ENCODE assay signal across 23 mouse cellular contexts in the genomic region with DNA sequence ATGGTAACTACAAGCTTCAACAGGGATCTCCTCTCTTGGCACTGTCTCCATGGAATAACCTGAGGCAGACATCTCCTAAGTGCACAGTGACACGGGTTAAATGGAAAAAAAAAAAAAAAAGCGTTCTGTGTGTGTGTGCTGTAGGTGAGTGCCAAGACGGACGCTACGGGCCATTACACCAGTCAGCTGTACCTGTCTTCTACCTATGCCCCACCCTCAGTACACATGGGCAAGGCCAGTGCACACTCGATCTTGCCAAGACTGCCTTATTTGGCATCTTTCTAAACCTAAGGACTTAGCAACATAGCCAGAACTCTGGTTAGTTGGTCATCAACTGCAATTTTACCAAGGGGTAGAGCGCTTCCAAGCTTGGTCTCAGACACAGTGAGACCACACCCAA.
A peak's percentile ranks its signal among the peaks of the same experiment; 100 is the strongest.
DNase-seq lines count a peak whose midpoint lies in the region; ATAC-seq and TF ChIP-seq lines count a peak whose summit lies in the region.
"Had no signal": no experiment of that assay in that cellular context is flagged by ENCODE, and none has a peak within 500 bp of the region (broad histone marks: within the 10 kb centered on the region; RNA-seq: fewer than 3 reads in every experiment).

No protein-coding gene starts in this region.

- peak; percentile 40; the same call in 1 of the 2 replicates for ATAC-seq in intestine, embryonic 16.5 days
- no peak for ATAC-seq in intestine, embryonic 15.5 days
- peak; percentile 54 for ATAC-seq in lung, postnatal 0 days
- peak; percentile 84 for ATAC-seq in stomach, embryonic 16.5 days (ENCODE audit: insufficient read depth, low FRiP score)
- ATAC-seq: activated CD4-positive, CD25-positive, alpha-beta regulatory T cell, adult 4 months; forebrain, embryonic 14.5 days; forebrain, postnatal 0 days had no signal

- peak; percentile 35 for DNase-seq in lung, postnatal 0 days (ENCODE audit: low spot score)
- no peak for DNase-seq in lung, adult 2 months
- peak; percentile 78 for DNase-seq in large intestine, adult 2 months (ENCODE audit: low read depth, low spot score)
- DNase-seq in adrenal gland, adult (ENCODE audit: inconsistent age in 2 of 2, low spot score in 1 of 2) = no peak
- DNase-seq in thymus, postnatal 25 days = no peak
- DNase-seq: adrenal gland, postnatal 10 days; adrenal gland, postnatal 36 days; cerebellum, adult 18-20 months; cerebellum, adult 9-10 months; cerebellum, postnatal 14 days; forebrain, postnatal 0 days; gastrocnemius, postnatal 25 days; heart, adult 18-20 months; heart, postnatal 10 days; heart, postnatal 4 days had no signal

- no peaks in the 10 kb centered on the region for H3K36me3 ChIP-seq in intestine, embryonic 16.5 days (ENCODE audit: control insufficient read depth, insufficient read depth, low read length)
- no peaks in the 10 kb centered on the region for H3K36me3 ChIP-seq in intestine, embryonic 15.5 days
- H3K36me3 ChIP-seq in lung, postnatal 0 days (ENCODE audit: insufficient read depth, low read length) = no peaks in the 10 kb centered on the region
- H3K36me3 ChIP-seq in stomach, embryonic 16.5 days (ENCODE audit: control insufficient read depth, insufficient read depth, low read length) = no peaks in the 10 kb centered on the region
- H3K36me3 ChIP-seq: heart, embryonic 12.5 days; heart, embryonic 15.5 days had no signal

- H3K27ac ChIP-seq in intestine, embryonic 16.5 days (ENCODE audit: low read length) = no peak overlapping the region
- no peak overlapping the region for H3K27ac ChIP-seq in intestine, embryonic 15.5 days
- no peak overlapping the region for H3K27ac ChIP-seq in lung, postnatal 0 days (ENCODE audit: low read length)
- no peak overlapping the region for H3K27ac ChIP-seq in stomach, embryonic 16.5 days (ENCODE audit: low read length)
- H3K27ac ChIP-seq: heart, embryonic 15.5 days; hindbrain, embryonic 14.5 days had no signal

- TF ChIP-seq POLR2A in lung, adult 2 months (IDR thresholded peaks at IDR 0.05; ENCODE audit: borderline replicate concordance, extremely low read depth, low read depth, low read length) = no peak

- WGBS in intestine, embryonic 16.5 days = 85% methylated on average over 7 of the region's 7 CpGs
- WGBS in intestine, embryonic 15.5 days = 83% methylated on average over 7 of the region's 7 CpGs
- WGBS in lung, postnatal 0 days = 74% methylated on average over 7 of the region's 7 CpGs
- 65% methylated on average over 7 of the region's 7 CpGs for WGBS in lung, adult 2 months
- 27% methylated on average over 7 of the region's 7 CpGs for WGBS in large intestine, adult 2 months
- 71% methylated on average over 7 of the region's 7 CpGs for WGBS in stomach, embryonic 16.5 days

- H3K4me3 ChIP-seq in intestine, embryonic 16.5 days (ENCODE audit: low read length) = no peak overlapping the region
- H3K4me3 ChIP-seq in intestine, embryonic 15.5 days (replicated peaks) = no peak overlapping the region
- H3K4me3 ChIP-seq in lung, postnatal 0 days (ENCODE audit: low read depth, low read length) = no peak overlapping the region
- H3K4me3 ChIP-seq in lung, adult 2 months (replicated peaks; ENCODE audit: extremely low read depth, low read depth, low read length) = no peak overlapping the region
- no peak overlapping the region for H3K4me3 ChIP-seq in stomach, embryonic 16.5 days (replicated peaks; ENCODE audit: low read length)
- H3K4me3 ChIP-seq: heart, embryonic 12.5 days; heart, embryonic 15.5 days had no signal

- no peak for TF ChIP-seq CTCF in lung, postnatal 0 days (IDR thresholded peaks at IDR 0.05)
- no peak for TF ChIP-seq CTCF in lung, adult 2 months (IDR thresholded peaks at IDR 0.05; ENCODE audit: insufficient read depth, low read length)

- no peak overlapping the region for H3K4me2 ChIP-seq in intestine, embryonic 16.5 days (ENCODE audit: low read depth, low read length)
- no peak overlapping the region for H3K4me2 ChIP-seq in intestine, embryonic 15.5 days (replicated peaks)
- no peak overlapping the region for H3K4me2 ChIP-seq in lung, postnatal 0 days (replicated peaks; ENCODE audit: low read depth, low read length)
- H3K4me2 ChIP-seq in stomach, embryonic 16.5 days (ENCODE audit: low read depth, low read length) = no peak overlapping the region
- H3K4me2 ChIP-seq: heart, embryonic 12.5 days; heart, embryonic 15.5 days; hindbrain, embryonic 14.5 days had no signal

- no peaks in the 10 kb centered on the region for H3K9me3 ChIP-seq in intestine, embryonic 16.5 days (ENCODE audit: control insufficient read depth, low read length)
- H3K9me3 ChIP-seq in intestine, embryonic 15.5 days = no peaks in the 10 kb centered on the region
- no peaks in the 10 kb centered on the region for H3K9me3 ChIP-seq in lung, postnatal 0 days (ENCODE audit: low read length)
- H3K9me3 ChIP-seq in stomach, embryonic 16.5 days (replicated peaks; ENCODE audit: control insufficient read depth, low read length) = no peaks in the 10 kb centered on the region
- H3K9me3 ChIP-seq: heart, embryonic 12.5 days; heart, embryonic 15.5 days had no signal

- H3K4me1 ChIP-seq in intestine, embryonic 16.5 days (ENCODE audit: control insufficient read depth, insufficient read depth, low read length) = no peaks in the 10 kb centered on the region; the same call in 1 of the 2 replicates
- no peaks in the 10 kb centered on the region for H3K4me1 ChIP-seq in intestine, embryonic 15.5 days (replicated peaks)
- H3K4me1 ChIP-seq in lung, postnatal 0 days (ENCODE audit: insufficient read depth, low read depth, low read length) = no peaks in the 10 kb centered on the region
- H3K4me1 ChIP-seq in lung, adult 2 months (ENCODE audit: control insufficient read depth, insufficient read depth, low read length) = no peaks in the 10 kb centered on the region; the same call in 1 of the 2 replicates
- no peaks in the 10 kb centered on the region; the same call in 1 of the 2 replicates for H3K4me1 ChIP-seq in stomach, embryonic 16.5 days (ENCODE audit: control insufficient read depth, insufficient read depth, low read length)

- no peak for TF ChIP-seq EP300 in lung, postnatal 0 days (IDR thresholded peaks at IDR 0.05)

- no peak overlapping the region for H3K9ac ChIP-seq in intestine, embryonic 16.5 days (ENCODE audit: low read depth, low read length)
- no peak overlapping the region for H3K9ac ChIP-seq in intestine, embryonic 15.5 days
- no peak overlapping the region for H3K9ac ChIP-seq in lung, postnatal 0 days (replicated peaks; ENCODE audit: low read depth)
- no peak overlapping the region for H3K9ac ChIP-seq in stomach, embryonic 16.5 days (ENCODE audit: low read length)
- H3K9ac ChIP-seq: forebrain, postnatal 0 days; heart, embryonic 12.5 days; heart, embryonic 15.5 days; hindbrain, embryonic 14.5 days had no signal

- H3K27me3 ChIP-seq in intestine, embryonic 16.5 days (replicated peaks; ENCODE audit: control insufficient read depth, insufficient read depth, low read length) = no peaks in the 10 kb centered on the region
- no peaks in the 10 kb centered on the region for H3K27me3 ChIP-seq in intestine, embryonic 15.5 days (replicated peaks)
- no peaks in the 10 kb centered on the region for H3K27me3 ChIP-seq in lung, postnatal 0 days (replicated peaks; ENCODE audit: insufficient read depth, low read length)
- H3K27me3 ChIP-seq in stomach, embryonic 16.5 days (ENCODE audit: control insufficient read depth, insufficient read depth, low read length) = no peaks in the 10 kb centered on the region
- H3K27me3 ChIP-seq: heart, embryonic 12.5 days; heart, embryonic 15.5 days had no signal

Comparison
In these comparisons a context has a peak if more than half of its experiments do, and no peak if none do; other contexts are left out.
1. DNase-seq: peak in lung, postnatal 0 days (single experiment) and large intestine, adult 2 months (single experiment); none in lung, adult 2 months (single experiment), adrenal gland, adult (0 of 2) and thymus, postnatal 25 days (single experiment).